Mouse (Mus musculus) effector memory CD4-positive, alpha-beta T cell, adult 5 months (primary cell): Measurements from ENCODE around the gene Xbp1. TPM values are rescaled to one million over a fixed set of nuclear protein-coding genes. Genes with fewer than 3 reads are reported as not detected.

Experiments used
- polyA plus RNA-seq: library from polyadenylated mRNA; unstranded; fragments of 100-300 nt; shearing (Covaris generic); gene quantifications from one replicate; pipeline ENCODE4 v1.2.1, GENCODE M21; 2017

Gene Xbp1
- polyA plus RNA-seq: 209 TPM

GRCm38 (mm10) chr11:5520412-5521265 is at the start of gene Xbp1:
Gene Xbp1, plus strand, starts transcription at chr11:5520659.

GRCm38 (mm10) chr11:5541799-5542481 is 21.5 kb downstream of the Xbp1 start, which contains the start of gene Ccdc117:
Gene Ccdc117, minus strand, starts transcription at chr11:5542187.

GRCm38 (mm10) chr11:5569474-5569873 is 49.0 kb downstream of the Xbp1 start, which contains the start of gene Ankrd36:
Gene Ankrd36, plus strand, starts transcription at chr11:5569684.

Other genes starting within 250 kb of the Xbp1 start
- gene Znrf3, start 75.8 kb upstream of the Xbp1 start, polyA plus RNA-seq: 13.7 TPM
- 97.4 TPM for gene Ccdc117, start 21.5 kb downstream of the Xbp1 start, polyA plus RNA-seq
- not detected for gene Ankrd36, start 49.0 kb downstream of the Xbp1 start, polyA plus RNA-seq
- 99.1 TPM for gene Mrps24, start 195.0 kb downstream of the Xbp1 start, polyA plus RNA-seq
- gene Urgcp, start 241.7 kb downstream of the Xbp1 start, polyA plus RNA-seq: 21.6 TPM